Mouse (Mus musculus): ENCODE data around the gene Rock2. TPM values are rescaled to one million over a fixed set of nuclear protein-coding genes. Genes with fewer than 3 reads are reported as not detected.

The Rock2 gene
- total and polyA plus RNA-seq, 2 experiments: 1.7 to 14.5 TPM

DNA sequence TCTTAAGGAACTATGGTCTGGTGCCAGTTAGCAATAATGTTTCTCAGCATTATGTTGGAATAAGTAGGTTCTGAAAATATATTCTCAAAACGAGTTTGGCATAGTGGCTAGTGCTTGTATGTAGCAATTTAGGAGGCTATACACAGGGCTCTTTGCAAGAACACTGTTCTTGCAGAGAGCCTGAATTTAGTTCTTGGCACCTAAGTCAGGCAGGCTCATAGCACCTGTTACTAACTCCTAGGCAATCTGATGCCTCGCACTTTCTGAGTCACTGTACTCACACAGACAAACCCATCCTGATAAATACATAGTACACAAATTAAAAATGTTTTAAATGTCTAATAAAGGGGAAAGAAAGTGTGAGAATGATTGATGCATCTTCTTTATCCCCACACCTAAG, 33.2 kb downstream of the Rock2 start:
- Histone ChIP-seq H3K9ac (ENCODE audit: low read depth, low read length) (no peak overlapping the region), H3K4me3 (ENCODE audit: insufficient read depth, low read depth, low read length) (no peak overlapping the region), H3K79me2 (ENCODE audit: control insufficient read depth, insufficient read depth, low read length) (peaks cover 5% of the 10 kb centered on the region; the same call in 1 of the 2 replicates), H3K27ac (replicated peaks; ENCODE audit: insufficient read depth, low read depth, low read length) (no peak overlapping the region), H3K4me1 (ENCODE audit: control insufficient read depth, insufficient read depth, low read length) (no peaks in the 10 kb centered on the region), H3K27me3 (ENCODE audit: control insufficient read depth, insufficient read depth, low read length) (no peaks in the 10 kb centered on the region), H3K36me3 (ENCODE audit: control insufficient read depth, insufficient read depth, low read length) (peaks cover 10% of the 10 kb centered on the region)
- no peak for TF ChIP-seq CTCF (IDR thresholded peaks at IDR 0.05; ENCODE audit: low read depth, low read length)
- no peak for TF ChIP-seq POLR2A (IDR thresholded peaks at IDR 0.05; ENCODE audit: extremely low read depth, insufficient read depth, low read length)
- DNase-seq (ENCODE audit: extremely low read depth, low read depth, low spot score): no peak
- WGBS: 92% methylated on average over 2 of the region's 2 CpGs

GRCm38 (mm10) chr12:16934423-16934822, 39.7 kb downstream of the Rock2 start:
- no peak for DNase-seq (ENCODE audit: extremely low read depth, low read depth, low spot score)
- Histone ChIP-seq H3K36me3 (ENCODE audit: control insufficient read depth, insufficient read depth, low read length) (peaks cover 5% of the 10 kb centered on the region), H3K27ac (replicated peaks; ENCODE audit: insufficient read depth, low read depth, low read length) (no peak overlapping the region), H3K79me2 (ENCODE audit: control insufficient read depth, insufficient read depth, low read length) (peaks cover 5% of the 10 kb centered on the region; the same call in 1 of the 2 replicates), H3K27me3 (ENCODE audit: control insufficient read depth, insufficient read depth, low read length) (no peaks in the 10 kb centered on the region), H3K4me3 (ENCODE audit: insufficient read depth, low read depth, low read length) (no peak overlapping the region), H3K9ac (ENCODE audit: low read depth, low read length) (no peak overlapping the region), H3K4me1 (ENCODE audit: control insufficient read depth, insufficient read depth, low read length) (peaks cover 2% of the 10 kb centered on the region)
- TF ChIP-seq CTCF (IDR thresholded peaks at IDR 0.05; ENCODE audit: low read depth, low read length) (no peak), POLR2A (IDR thresholded peaks at IDR 0.05; ENCODE audit: extremely low read depth, insufficient read depth, low read length) (no peak)
- WGBS: 73% methylated on average over 1 of the region's 1 CpGs

DNA sequence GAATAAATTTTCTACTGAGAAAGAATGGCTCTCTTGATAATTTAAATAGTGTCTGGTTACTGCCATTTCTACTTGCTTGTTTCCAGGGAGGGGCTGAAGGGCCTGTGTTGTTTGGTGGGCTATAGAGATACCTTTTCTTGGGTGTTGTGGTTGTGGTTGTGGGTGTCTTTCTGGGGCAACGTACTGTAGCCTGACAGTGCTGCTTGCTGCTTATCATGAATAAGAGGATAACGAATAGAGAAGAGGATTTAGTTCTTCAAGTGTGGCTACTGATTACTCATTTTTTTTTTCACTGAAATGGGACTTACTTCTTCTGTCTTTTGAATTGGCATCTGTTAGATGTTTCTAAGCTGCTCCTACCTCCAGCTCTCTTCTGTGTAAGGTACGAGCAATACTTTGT, 47.3 kb downstream of the Rock2 start:
- Histone ChIP-seq H3K27me3 (ENCODE audit: control insufficient read depth, insufficient read depth, low read length) (no peaks in the 10 kb centered on the region), H3K4me3 (ENCODE audit: insufficient read depth, low read depth, low read length) (no peak overlapping the region), H3K27ac (replicated peaks; ENCODE audit: insufficient read depth, low read depth, low read length) (no peak overlapping the region), H3K79me2 (ENCODE audit: control insufficient read depth, insufficient read depth, low read length) (no peaks in the 10 kb centered on the region), H3K36me3 (ENCODE audit: control insufficient read depth, insufficient read depth, low read length) (peaks cover 15% of the 10 kb centered on the region), H3K9ac (ENCODE audit: low read depth, low read length) (no peak overlapping the region), H3K4me1 (ENCODE audit: control insufficient read depth, insufficient read depth, low read length) (no peaks in the 10 kb centered on the region)
- TF ChIP-seq CTCF (IDR thresholded peaks at IDR 0.05; ENCODE audit: low read depth, low read length) (no peak), POLR2A (IDR thresholded peaks at IDR 0.05; ENCODE audit: extremely low read depth, insufficient read depth, low read length) (no peak)
- no peak for DNase-seq (ENCODE audit: extremely low read depth, low read depth, low spot score)
- 85% methylated on average over 3 of the region's 3 CpGs for WGBS

DNA sequence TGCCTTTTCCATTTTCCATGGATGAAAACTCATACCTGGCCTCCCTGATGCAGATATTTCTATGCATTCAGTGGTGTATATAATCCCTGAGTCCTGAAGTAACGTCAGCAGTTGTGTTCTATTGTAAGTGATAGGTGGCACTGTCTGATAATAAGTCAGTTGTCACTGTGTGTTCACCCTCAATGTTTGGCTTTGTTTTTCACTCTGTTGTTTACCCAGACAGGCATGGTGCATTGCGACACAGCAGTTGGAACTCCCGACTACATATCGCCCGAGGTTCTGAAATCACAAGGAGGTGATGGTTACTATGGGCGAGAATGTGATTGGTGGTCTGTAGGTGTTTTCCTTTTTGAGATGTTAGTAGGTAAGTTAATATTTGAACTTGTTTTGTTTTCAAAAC, 53.5 kb downstream of the Rock2 start:
- Histone ChIP-seq H3K4me3 (ENCODE audit: insufficient read depth, low read depth, low read length) (no peak overlapping the region), H3K79me2 (ENCODE audit: control insufficient read depth, insufficient read depth, low read length) (no peaks in the 10 kb centered on the region; the same call in 1 of the 2 replicates), H3K36me3 (ENCODE audit: control insufficient read depth, insufficient read depth, low read length) (peaks cover 16% of the 10 kb centered on the region), H3K9ac (ENCODE audit: low read depth, low read length) (no peak overlapping the region), H3K27me3 (ENCODE audit: control insufficient read depth, insufficient read depth, low read length) (no peaks in the 10 kb centered on the region), H3K27ac (replicated peaks; ENCODE audit: insufficient read depth, low read depth, low read length) (no peak overlapping the region), H3K4me1 (ENCODE audit: control insufficient read depth, insufficient read depth, low read length) (no peaks in the 10 kb centered on the region)
- peak; percentile 86 for DNase-seq (ENCODE audit: extremely low read depth, low read depth, low spot score)
- WGBS: 21% methylated on average over 6 of the region's 6 CpGs
- TF ChIP-seq POLR2A (IDR thresholded peaks at IDR 0.05; ENCODE audit: extremely low read depth, insufficient read depth, low read length) (no peak), CTCF (IDR thresholded peaks at IDR 0.05; ENCODE audit: low read depth, low read length) (0 out of 2 replicates have a peak, but pooled peaks have one; percentile 4)

DNA sequence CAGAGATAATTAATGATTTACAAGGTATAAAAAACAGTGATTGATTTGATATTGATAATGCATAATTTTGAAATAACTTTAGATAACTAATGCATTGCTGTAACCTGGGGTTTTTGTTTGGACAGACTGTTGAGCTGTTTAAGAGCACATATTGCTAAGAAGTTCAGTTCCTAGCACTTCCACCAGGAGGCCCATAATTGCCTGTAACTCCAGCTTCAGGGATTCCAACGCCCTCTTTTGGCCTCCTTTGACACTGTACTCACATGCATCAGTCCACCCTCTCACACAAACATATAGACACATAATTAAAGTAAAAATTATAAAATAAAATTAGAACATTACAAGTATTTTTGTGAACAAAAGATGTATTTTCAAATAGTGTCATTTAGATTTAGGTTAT, 64.2 kb downstream of the Rock2 start:
- H3K79me2 ChIP-seq (ENCODE audit: control insufficient read depth, insufficient read depth, low read length): no peaks in the 10 kb centered on the region; the same call in 1 of the 2 replicates
- H3K27ac ChIP-seq (replicated peaks; ENCODE audit: insufficient read depth, low read depth, low read length): no peak overlapping the region
- H3K36me3 ChIP-seq (ENCODE audit: control insufficient read depth, insufficient read depth, low read length): peaks cover 55% of the 10 kb centered on the region
- DNase-seq (ENCODE audit: extremely low read depth, low read depth, low spot score): peak; percentile 33
- no peaks in the 10 kb centered on the region for H3K4me1 ChIP-seq (ENCODE audit: control insufficient read depth, insufficient read depth, low read length)
- 55% methylated on average over 1 of the region's 1 CpGs for whole genome bisulfite sequencing
- TF ChIP-seq CTCF (IDR thresholded peaks at IDR 0.05; ENCODE audit: low read depth, low read length): peak; percentile 33; the same call in 1 of the 2 replicates
- TF ChIP-seq POLR2A (IDR thresholded peaks at IDR 0.05; ENCODE audit: extremely low read depth, insufficient read depth, low read length): no peak
- H3K9ac ChIP-seq (ENCODE audit: low read depth, low read length): no peak overlapping the region
- no peak overlapping the region for H3K4me3 ChIP-seq (ENCODE audit: insufficient read depth, low read depth, low read length)
- H3K27me3 ChIP-seq (ENCODE audit: control insufficient read depth, insufficient read depth, low read length): no peaks in the 10 kb centered on the region

GRCm38 (mm10) chr12:16963354-16963753, 68.7 kb downstream of the Rock2 start:
- H3K27ac ChIP-seq (replicated peaks; ENCODE audit: insufficient read depth, low read depth, low read length): no peak overlapping the region

More at GRCm38 (mm10) chr12:16963354-16963753, 68.7 kb downstream of the Rock2 start:
- TF ChIP-seq POLR2A (IDR thresholded peaks at IDR 0.05; ENCODE audit: extremely low read depth, insufficient read depth, low read length): no peak
- no peak for TF ChIP-seq CTCF (IDR thresholded peaks at IDR 0.05; ENCODE audit: low read depth, low read length)
- no peak overlapping the region for H3K9ac ChIP-seq (ENCODE audit: low read depth, low read length)
- 95% methylated on average over 2 of the region's 2 CpGs for WGBS
- no peaks in the 10 kb centered on the region for H3K27me3 ChIP-seq (ENCODE audit: control insufficient read depth, insufficient read depth, low read length)
- no peaks in the 10 kb centered on the region for H3K4me1 ChIP-seq (ENCODE audit: control insufficient read depth, insufficient read depth, low read length)
- no peak overlapping the region for H3K4me3 ChIP-seq (ENCODE audit: insufficient read depth, low read depth, low read length)
- DNase-seq (ENCODE audit: extremely low read depth, low read depth, low spot score): no peak
- H3K79me2 ChIP-seq (ENCODE audit: control insufficient read depth, insufficient read depth, low read length): no peaks in the 10 kb centered on the region; the same call in 1 of the 2 replicates
- peaks cover 52% of the 10 kb centered on the region for H3K36me3 ChIP-seq (ENCODE audit: control insufficient read depth, insufficient read depth, low read length)

Data from liver, adult 2 months (tissue).